Mouse (Mus musculus) urinary bladder, postnatal 0 days (tissue): ENCODE results near the gene Ldlr. TPM values are rescaled to one million over a fixed set of nuclear protein-coding genes. Genes with fewer than 3 reads are reported as not detected.

Experiments used
- polyA plus RNA-seq: library from polyadenylated mRNA; unstranded; fragments of >200 nt; fragmentation: Nextera tagmentation; extraction: Ambion mirVana; gene quantifications from 2 replicates; pipeline ENCODE4 v1.2.1, GENCODE M21; 2015

The Ldlr gene
- polyA plus RNA-seq: 73.5 and 118 TPM in 2 replicates

DNA sequence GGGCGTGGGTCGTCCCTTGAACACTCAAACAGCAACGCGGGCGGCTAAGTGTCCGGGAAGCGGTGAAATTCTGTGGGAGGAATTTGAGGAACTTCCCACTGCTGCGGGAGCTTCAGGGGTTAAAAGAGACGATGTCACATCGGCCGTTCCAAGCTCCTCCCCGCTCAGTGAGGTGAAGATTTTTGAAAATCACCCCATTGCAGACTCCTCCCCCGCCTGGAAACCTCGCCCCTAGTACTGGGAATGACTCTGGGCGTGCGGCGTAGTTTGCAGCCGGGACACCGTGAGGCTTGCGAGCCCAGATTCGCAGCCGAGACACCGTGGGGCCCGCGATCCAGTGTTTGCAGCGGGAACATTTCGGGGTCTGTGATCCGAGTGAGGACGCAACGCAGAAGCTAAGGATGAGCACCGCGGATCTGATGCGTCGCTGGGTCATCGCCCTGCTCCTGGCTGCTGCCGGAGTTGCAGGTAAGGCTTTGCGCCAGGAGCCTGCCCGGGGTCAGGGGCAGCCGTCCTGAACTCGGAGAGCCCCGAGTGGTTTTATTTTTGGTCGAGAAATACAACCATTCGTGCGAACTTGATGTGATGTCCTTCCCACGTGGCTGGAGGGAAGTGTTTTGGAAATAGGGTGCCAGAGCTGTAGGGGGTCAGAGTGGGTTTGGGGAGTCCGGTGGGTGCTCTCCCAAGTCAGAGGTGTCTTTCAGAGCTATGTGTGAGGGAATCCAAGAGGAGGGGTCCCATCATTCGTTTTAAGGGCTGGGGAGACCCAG is at the start of gene Ldlr:
TSS of gene Ldlr (plus strand) at position 107 of the 770 bp plus-strand sequence.

DNA sequence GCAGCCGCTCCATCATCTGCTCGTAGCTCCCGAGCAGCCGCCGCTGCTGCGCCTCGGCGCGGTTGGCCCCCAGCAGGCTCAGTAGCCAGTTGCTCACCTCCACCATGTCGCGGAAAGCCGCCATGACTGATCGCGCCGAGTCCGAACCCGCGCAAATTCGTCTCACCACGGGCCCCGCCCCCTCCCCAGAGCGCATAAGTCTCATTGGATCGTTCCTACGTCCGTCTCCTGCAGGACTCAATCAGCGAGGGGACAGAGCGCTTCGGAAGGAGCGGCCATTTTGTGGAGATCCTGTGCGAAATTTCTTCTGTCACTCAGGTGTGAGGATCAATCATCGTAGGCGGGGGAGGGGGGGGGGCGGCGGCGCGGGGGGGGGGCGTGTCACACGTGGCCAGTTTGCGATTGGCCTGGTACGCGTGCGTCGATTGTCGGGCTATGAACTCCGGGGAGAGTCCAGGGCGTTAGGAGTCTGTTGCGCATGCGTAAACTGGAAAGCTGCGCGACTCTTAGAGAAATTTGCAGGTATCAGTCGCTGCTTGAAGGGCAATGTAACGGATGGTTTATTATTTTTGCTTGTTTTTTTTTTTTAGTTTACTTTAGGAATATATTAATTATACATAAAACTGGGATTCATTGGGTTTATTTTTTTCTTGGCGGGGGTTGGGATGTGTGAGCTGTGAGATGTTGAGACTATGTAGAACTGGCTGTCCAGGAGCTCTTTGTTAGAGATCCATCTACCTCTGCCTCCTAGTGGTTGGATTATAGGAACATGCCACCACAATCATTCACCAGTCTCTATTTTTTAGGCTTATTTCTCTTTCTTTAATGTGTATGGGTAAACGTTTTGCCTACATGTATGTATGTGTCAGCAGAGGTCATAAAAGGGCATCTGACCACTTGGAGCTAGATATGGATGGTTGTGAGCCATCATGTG is 37.1 kb downstream of the Ldlr start, which contains the start of gene Spc24:
TSS of gene Spc24 (minus strand) at position 149 of the 934 bp plus-strand sequence.

DNA sequence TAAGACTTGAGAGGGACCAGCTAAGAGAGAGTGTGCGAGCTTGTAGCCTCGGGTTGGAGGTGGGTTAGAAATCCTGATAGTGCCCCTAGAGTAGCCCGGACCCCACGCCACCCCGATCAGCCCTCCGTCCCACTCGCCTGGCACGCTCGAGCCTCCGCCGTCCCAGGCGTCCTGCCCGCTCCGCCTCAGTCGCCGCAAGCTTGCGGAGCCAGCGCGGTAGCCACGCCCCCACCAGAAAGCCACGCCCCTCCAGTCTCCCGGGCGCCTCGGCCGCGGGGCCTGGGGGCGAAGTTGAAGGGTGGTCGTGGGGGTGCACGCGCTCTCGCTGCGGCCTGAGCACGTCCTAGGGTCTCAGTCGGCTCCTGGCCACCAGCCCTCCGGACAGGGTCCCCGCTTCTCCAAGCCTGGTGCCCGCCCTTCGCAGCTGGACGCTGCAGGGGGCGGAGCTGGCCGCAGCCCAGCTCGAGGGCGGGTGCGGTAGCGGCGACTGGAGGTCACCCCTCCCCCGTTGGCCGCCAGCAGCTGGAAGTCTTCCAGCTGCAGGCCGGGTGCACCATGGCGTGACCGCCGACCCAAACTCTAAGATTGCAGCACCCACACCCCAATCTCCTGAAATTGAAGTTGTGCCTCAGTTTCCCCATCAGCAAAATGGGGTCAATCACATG is 75.2 kb downstream of the Ldlr start, which contains the start of gene Kank2:
TSS of gene Kank2 (minus strand) at position 400 of the 665 bp plus-strand sequence.

Other genes with a start within 250 kb of the Ldlr start
- gene Tmed1, start 213.2 kb upstream of the Ldlr start, polyA plus RNA-seq: 56.2 and 65.9 TPM in 2 replicates
- 3.1 and 10.4 TPM in 2 replicates for gene AB124611, start 197.3 kb upstream of the Ldlr start, polyA plus RNA-seq
- gene Carm1, start 176.6 kb upstream of the Ldlr start, polyA plus RNA-seq: 16.1 and 18.9 TPM in 2 replicates
- 15.3 and 15.4 TPM in 2 replicates for gene Timm29, start 130.8 kb upstream of the Ldlr start, polyA plus RNA-seq
- 21.2 and 24.7 TPM in 2 replicates for gene Yipf2, start 130.7 kb upstream of the Ldlr start, polyA plus RNA-seq
- 31.6 and 32.3 TPM in 2 replicates for gene Smarca4, start 107.3 kb upstream of the Ldlr start, polyA plus RNA-seq
- gene Spc24, start 36.8 kb downstream of the Ldlr start, polyA plus RNA-seq: 19.5 and 26.9 TPM in 2 replicates
- 25.4 and 28.8 TPM in 2 replicates for gene Kank2, start 75.3 kb downstream of the Ldlr start, polyA plus RNA-seq
- 0.44 and 0.45 TPM in 2 replicates for gene Angptl8, start 112.0 kb downstream of the Ldlr start, polyA plus RNA-seq
- 22.3 and 25.4 TPM in 2 replicates for gene Dock6, start 129.2 kb downstream of the Ldlr start, polyA plus RNA-seq
- 25.2 and 33.9 TPM in 2 replicates for gene Rab3d, start 194.7 kb downstream of the Ldlr start, polyA plus RNA-seq
- 1.6 and 2.0 TPM in 2 replicates for gene Ccdc159, start 204.0 kb downstream of the Ldlr start, polyA plus RNA-seq
- gene Tmem205, start 204.1 kb downstream of the Ldlr start, polyA plus RNA-seq: 68.5 and 78.3 TPM in 2 replicates
- gene Plppr2, start 213.6 kb downstream of the Ldlr start, polyA plus RNA-seq: 4.0 and 4.3 TPM in 2 replicates
- 3.4 TPM in 2 replicates for gene Swsap1, start 232.3 kb downstream of the Ldlr start, polyA plus RNA-seq
- 2.1 and 2.6 TPM in 2 replicates for gene Epor, start 240.0 kb downstream of the Ldlr start, polyA plus RNA-seq